Mouse (Mus musculus) embryonic facial prominence, embryonic 11.5 days (tissue): Measurements from ENCODE around the gene Pds5a. TPM values are rescaled to one million over a fixed set of nuclear protein-coding genes. Genes with fewer than 3 reads are reported as not detected.
A peak's percentile ranks its signal among the peaks of the same experiment; 100 is the strongest.
"Not testable (repeated sequence)": the region's sequence is repeated elsewhere in the genome, so short reads cannot be mapped to it uniquely, and the experiment has no call there.

Experiments used
- ATAC-seq: fragments of 200-750 bp; cut with Nextera tagmentation; replicated peaks from 2 replicates; pipeline ENCODE4 v1.8.0; 2017; ENCODE audit warnings: low read depth; ENCODE audit not compliant: insufficient number of reproducible peaks, low FRiP score, low TSS enrichment
- DNase-seq: peaks from one replicate; pipeline ENCODE4 v3.0.0-alpha.2; 2015; ENCODE audit warnings: low spot score
- H3K27ac ChIP-seq: fragments of 300-500 bp; sonication (generic); replicated peaks from 2 replicates; pipeline ENCODE4 v1.5.1; 2014; ENCODE audit warnings: mild to moderate bottlenecking, low read depth, low read length, control low read depth
- H3K27me3 ChIP-seq: fragments of 300-500 bp; sonication (generic); 2 replicates; pipeline ENCODE4 v1.6.1; 2014; ENCODE audit warnings: mild to moderate bottlenecking, low read length, moderate library complexity, mixed read lengths; ENCODE audit not compliant: control insufficient read depth, insufficient read depth
- H3K36me3 ChIP-seq: fragments of 300-500 bp; sonication (generic); replicated peaks from 2 replicates; pipeline ENCODE4 v1.6.1; 2014; ENCODE audit warnings: low read depth, mild to moderate bottlenecking, low read length, moderate library complexity, mixed read lengths; ENCODE audit not compliant: control insufficient read depth, insufficient read depth
- H3K4me1 ChIP-seq: fragments of 300-500 bp; sonication (generic); 2 replicates; pipeline ENCODE4 v1.6.1; 2014; ENCODE audit warnings: low read length, mixed read lengths; ENCODE audit not compliant: control insufficient read depth, insufficient read depth
- H3K4me2 ChIP-seq: fragments of 300-500 bp; sonication (generic); 2 replicates; pipeline ENCODE4 v1.6.1; 2014; ENCODE audit warnings: low read depth, mild to moderate bottlenecking, control low read depth, low read length, moderate library complexity
- H3K4me3 ChIP-seq: fragments of 300-500 bp; sonication (generic); 2 replicates; pipeline ENCODE4 v1.5.1; 2014; ENCODE audit warnings: low read depth, low read length, control low read depth
- H3K9ac ChIP-seq: fragments of 300-500 bp; sonication (generic); replicated peaks from 2 replicates; pipeline ENCODE4 v1.6.1; 2014; ENCODE audit warnings: mild to moderate bottlenecking, control low read depth, low read length
- H3K9me3 ChIP-seq: fragments of 300-500 bp; sonication (generic); replicated peaks from 2 replicates; pipeline ENCODE4 v1.6.1; 2016; ENCODE audit warnings: mild to moderate bottlenecking, low read length, inconsistent platforms, mixed read lengths; ENCODE audit not compliant: control insufficient read depth
- WGBS: fragments of 180-500 bp; shearing (Covaris S2); extraction: QIAGEN DNeasy Blood & Tissue Kit; methylation state at CpG from one replicate; pipeline ENCODE4 v1.1.7; 2014; 5-methylcytosine and 5-hydroxymethylcytosine counted together
- polyA plus RNA-seq: library from polyadenylated mRNA; unstranded; fragments of >200 nt; fragmentation: Nextera tagmentation; extraction: Ambion mirVana; gene quantifications from 2 replicates; pipeline ENCODE4 v1.2.1, GENCODE M21; 2014

Pds5a gene
- polyA plus RNA-seq, 1 experiment from 2014 or later, result 129 TPM

- Histone ChIP-seq H3K27me3 (no peaks in the 10 kb centered on the region), H3K9me3 (no peaks in the 10 kb centered on the region), H3K36me3 (no peaks in the 10 kb centered on the region), H3K9ac (no peak overlapping the region), H3K27ac (no peak overlapping the region), H3K4me3 (no peak overlapping the region), H3K4me2 (no peak overlapping the region), H3K4me1 (no peaks in the 10 kb centered on the region)
- WGBS, result 70% methylated on average over 9 of the region's 9 CpGs
- DNase-seq (no peak), ATAC-seq (no peak)
These were observed 5.2 kb upstream of the Pds5a start for GRCm38 (mm10) chr5:65703261-65703660.

- 86% methylated on average over 5 of the region's 5 CpGs for WGBS
- no peak for DNase-seq
- Histone ChIP-seq H3K4me2 (no peak overlapping the region), H3K27ac (no peak overlapping the region), H3K9me3 (no peaks in the 10 kb centered on the region), H3K36me3 (no peaks in the 10 kb centered on the region), H3K27me3 (no peaks in the 10 kb centered on the region), H3K4me3 (no peak overlapping the region), H3K9ac (no peak overlapping the region), H3K4me1 (no peaks in the 10 kb centered on the region)
- ATAC-seq, result no peak
These were observed 2.0 kb upstream of the Pds5a start for GRCm38 (mm10) chr5:65700102-65700501.

- Histone ChIP-seq H3K27ac (no peak overlapping the region), H3K4me3 (peak overlapping the region; percentile 99; the same call in 1 of the 2 replicates), H3K4me2 (no peak overlapping the region; the same call in 1 of the 2 replicates), H3K36me3 (no peaks in the 10 kb centered on the region), H3K4me1 (no peaks in the 10 kb centered on the region), H3K9ac (peak overlapping the region; percentile 97; the same call in 1 of the 2 replicates), H3K9me3 (no peaks in the 10 kb centered on the region), H3K27me3 (no peaks in the 10 kb centered on the region)
- 62% methylated on average over 10 of the region's 10 CpGs for WGBS
- ATAC-seq (no peak), DNase-seq (no peak)
These were observed 1.1 kb upstream of the Pds5a start for GRCm38 (mm10) chr5:65699146-65699545.

GRCm38 (mm10) chr5:65698759-65699136, 675 bp upstream of the Pds5a start:
- Histone ChIP-seq H3K9ac (peak overlapping the region; percentile 97), H3K27me3 (no peaks in the 10 kb centered on the region), H3K9me3 (no peaks in the 10 kb centered on the region), H3K4me1 (no peaks in the 10 kb centered on the region), H3K4me3 (peak overlapping the region; percentile 99), H3K36me3 (no peaks in the 10 kb centered on the region), H3K4me2 (peak overlapping the region; percentile 37), H3K27ac (peak overlapping the region; percentile 97)
- DNase-seq, result no peak
- ATAC-seq, result no peak
- WGBS, result 22% methylated on average over 6 of the region's 6 CpGs

- DNase-seq (no peak), ATAC-seq (peak; percentile 58)
- Histone ChIP-seq H3K27me3 (no peaks in the 10 kb centered on the region), H3K4me1 (no peaks in the 10 kb centered on the region), H3K9me3 (no peaks in the 10 kb centered on the region), H3K4me3 (peak overlapping the region; percentile 99), H3K4me2 (peak overlapping the region; percentile 37), H3K27ac (peak overlapping the region; percentile 97), H3K9ac (peak overlapping the region; percentile 97), H3K36me3 (no peaks in the 10 kb centered on the region; the same call in 1 of the 2 replicates)
- WGBS, result under 1% methylated on average over 45 of the region's 49 CpGs
These were observed 612 bp downstream of the Pds5a start for GRCm38 (mm10) chr5:65697486-65697835.

GRCm38 (mm10) chr5:65696821-65697485, 1.1 kb downstream of the Pds5a start:
- Histone ChIP-seq H3K4me1 (no peaks in the 10 kb centered on the region), H3K4me3 (peak overlapping the region; percentile 99), H3K9ac (peak overlapping the region; percentile 97), H3K4me2 (peak overlapping the region; percentile 37), H3K9me3 (no peaks in the 10 kb centered on the region), H3K36me3 (no peaks in the 10 kb centered on the region; the same call in 1 of the 2 replicates), H3K27me3 (no peaks in the 10 kb centered on the region), H3K27ac (peak overlapping the region; percentile 97)
- under 1% methylated on average over 52 of the region's 58 CpGs for WGBS
- ATAC-seq, result peak; percentile 51
- peak; percentile 89 for DNase-seq

- H3K9me3 ChIP-seq, H3K9ac ChIP-seq, ATAC-seq, H3K4me2 ChIP-seq, H3K4me3 ChIP-seq, H3K27ac ChIP-seq, H3K4me1 ChIP-seq, H3K36me3 ChIP-seq, DNase-seq, H3K27me3 ChIP-seq: not testable (repeated sequence)
- WGBS, result 97% methylated on average over 3 of the region's 3 CpGs
These were observed 4.0 kb downstream of the Pds5a start for GRCm38 (mm10) chr5:65694076-65694475.

GRCm38 (mm10) chr5:65693018-65693417, 5.1 kb downstream of the Pds5a start:
- no peaks in the 10 kb centered on the region; the same call in 1 of the 2 replicates for H3K36me3 ChIP-seq
- no peak overlapping the region for H3K9ac ChIP-seq
- no peak overlapping the region for H3K27ac ChIP-seq
- no peak overlapping the region for H3K4me2 ChIP-seq
- DNase-seq, result no peak
- no peaks in the 10 kb centered on the region for H3K27me3 ChIP-seq
- no peak for ATAC-seq
- no peaks in the 10 kb centered on the region for H3K4me1 ChIP-seq
- no peak overlapping the region for H3K4me3 ChIP-seq
- no peaks in the 10 kb centered on the region for H3K9me3 ChIP-seq
